Comparison of ENCODE assay signal across 19 mouse cellular contexts in the genomic region with DNA sequence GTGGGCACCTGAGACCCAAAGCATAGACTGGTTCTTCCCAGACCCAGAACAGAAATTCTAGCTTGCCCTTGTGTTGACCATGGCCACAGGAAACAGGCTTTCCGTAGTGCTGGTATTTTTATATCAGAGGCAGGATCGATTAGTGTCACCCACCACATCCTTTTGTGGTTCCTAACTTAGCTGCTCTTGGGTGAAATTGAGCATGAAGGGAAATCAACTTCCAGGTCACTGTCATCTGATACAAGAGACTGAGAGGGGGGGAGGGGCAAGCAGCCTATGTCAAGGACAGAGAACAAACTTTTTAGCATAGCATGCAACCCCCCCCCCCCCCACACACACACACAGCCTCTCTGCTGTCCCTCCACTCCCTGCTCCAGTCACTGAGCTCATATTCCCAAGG. TPM values are rescaled to one million over a fixed set of nuclear protein-coding genes. Genes with fewer than 3 reads are reported as not detected.
"Had no signal": no experiment of that assay in that cellular context is flagged by ENCODE, and none has a peak within 500 bp of the region (broad histone marks: within the 10 kb centered on the region; RNA-seq: fewer than 3 reads in every experiment).

No protein-coding gene starts in this region.

- H3K9me3 ChIP-seq: liver, embryonic 13.5 days; midbrain, embryonic 10.5 days; midbrain, embryonic 13.5 days; stomach, embryonic 15.5 days had no signal

- DNase-seq: kidney, adult 2 months; kidney, postnatal 25 days; layer of hippocampus, adult 9-11 months; liver, embryonic 13.5 days; lung, adult 2 months; lung, postnatal 14 days; lung, postnatal 4 days; right cerebral cortex, postnatal 14 days; spleen, adult 18-20 months; thymus, postnatal 36 days had no signal

- H3K4me1 ChIP-seq: stomach, embryonic 15.5 days had no signal

- H3K27me3 ChIP-seq: liver, embryonic 13.5 days; stomach, embryonic 15.5 days had no signal

- ATAC-seq: intestine, postnatal 0 days; midbrain, embryonic 13.5 days had no signal

- H3K36me3 ChIP-seq: liver, embryonic 13.5 days; midbrain, embryonic 10.5 days; midbrain, embryonic 13.5 days; stomach, embryonic 15.5 days had no signal

- H3K4me3 ChIP-seq: layer of hippocampus, adult 2 months; liver, embryonic 13.5 days; midbrain, embryonic 10.5 days; midbrain, embryonic 13.5 days; stomach, embryonic 15.5 days had no signal

RNA-seq across cellular contexts. Expression of a gene that starts 26.8 kb away (rescaled TPM):
- total RNA-seq: liver, adult 2 months; megakaryocyte progenitor cell, adult 5-6 weeks had no signal
- polyA plus RNA-seq: limb, embryonic 11.5 days; liver, adult 2 months had no signal

RNA-seq across cellular contexts. Expression of a gene that starts 41.3 kb away (rescaled TPM):
- total RNA-seq: liver, adult 2 months had no signal
- polyA plus RNA-seq: kidney, adult 2 months; liver, adult 2 months; liver, embryonic 13.5 days; liver, embryonic 16.5 days; lung, adult 2 months had no signal
